Mouse (Mus musculus): ENCODE results near the gene A4galt. TPM values are rescaled to one million over a fixed set of nuclear protein-coding genes. Genes with fewer than 3 reads are reported as not detected.

The A4galt gene
- polyA plus RNA-seq, 1 experiment from 2014 or later = 2.4 TPM

Other genes with a start within 250 kb of the A4galt start
- gene Nfam1, start 218.5 kb downstream of the A4galt start, polyA plus RNA-seq (2015; fragmentation: Nextera tagmentation; extraction: Ambion mirVana) = 3.2 and 3.6 TPM in 2 replicates
- gene Serhl, start 162.3 kb downstream of the A4galt start, polyA plus RNA-seq (2015; fragmentation: Nextera tagmentation; extraction: Ambion mirVana) = 74.8 and 83.2 TPM in 2 replicates
- 66.2 and 66.9 TPM in 2 replicates for gene Rrp7a, start 129.0 kb downstream of the A4galt start, polyA plus RNA-seq (2015; fragmentation: Nextera tagmentation; extraction: Ambion mirVana)
- gene Poldip3, start 102.4 kb downstream of the A4galt start, polyA plus RNA-seq (2015; fragmentation: Nextera tagmentation; extraction: Ambion mirVana) = 131 and 134 TPM in 2 replicates
- gene Cyb5r3, start 79.2 kb downstream of the A4galt start, polyA plus RNA-seq (2015; fragmentation: Nextera tagmentation; extraction: Ambion mirVana) = 33.9 and 38.1 TPM in 2 replicates
- gene Arfgap3, start 98.5 kb upstream of the A4galt start, polyA plus RNA-seq (2015; fragmentation: Nextera tagmentation; extraction: Ambion mirVana) = 16.4 and 18.3 TPM in 2 replicates
- gene Pacsin2, start 212.8 kb upstream of the A4galt start, polyA plus RNA-seq (2015; fragmentation: Nextera tagmentation; extraction: Ambion mirVana) = 24.7 and 24.8 TPM in 2 replicates